Mouse (Mus musculus) liver (tissue): ENCODE measurements around the gene Dna2.

ENCODE experiments used
- DNase-seq: peaks from one replicate; pipeline ENCODE4 v3.0.0-alpha.2; 2020; ENCODE audit warnings: mixed read lengths

Gene Dna2

GRCm38 (mm10) chr10:62984072-62984471 lies 37.2 kb downstream of the Dna2 start:
- DNase-seq: no peak

GRCm38 (mm10) chr10:62984495-62984894 lies 37.7 kb downstream of the Dna2 start:
- no peak for DNase-seq

GRCm38 (mm10) chr10:62987341-62987740 lies 40.5 kb downstream of the Dna2 start:
- peak; percentile 64 for DNase-seq

GRCm38 (mm10) chr10:62990636-62991035 lies 43.8 kb downstream of the Dna2 start:
- DNase-seq: no peak

GRCm38 (mm10) chr10:62993991-62994390 lies 47.2 kb downstream of the Dna2 start:
- no peak for DNase-seq

GRCm38 (mm10) chr10:63000584-63000983 lies 53.8 kb downstream of the Dna2 start:
- peak; percentile 69 for DNase-seq

- no peak for DNase-seq
These were observed 56.4 kb downstream of the Dna2 start for GRCm38 (mm10) chr10:63003252-63003651.

GRCm38 (mm10) chr10:63004556-63004955 lies 57.7 kb downstream of the Dna2 start:
- DNase-seq: no peak

- no peak for DNase-seq
These were observed 61.4 kb downstream of the Dna2 start for GRCm38 (mm10) chr10:63008193-63008592.

- no peak for DNase-seq
These were observed 63.4 kb downstream of the Dna2 start for GRCm38 (mm10) chr10:63010268-63010667.

GRCm38 (mm10) chr10:63011556-63011955 lies 64.7 kb downstream of the Dna2 start:
- DNase-seq: no peak

GRCm38 (mm10) chr10:63013476-63013875 lies 66.7 kb downstream of the Dna2 start:
- DNase-seq: no peak

GRCm38 (mm10) chr10:63014168-63014567 lies 67.3 kb downstream of the Dna2 start:
- no peak for DNase-seq

GRCm38 (mm10) chr10:63019304-63019703 lies 72.5 kb downstream of the Dna2 start:
- no peak for DNase-seq

- no peak for DNase-seq
These were observed 74.9 kb downstream of the Dna2 start for GRCm38 (mm10) chr10:63021702-63022101.

- peak; percentile 16 for DNase-seq
These were observed 75.8 kb downstream of the Dna2 start for GRCm38 (mm10) chr10:63022541-63023120.

- peak; percentile 64 for DNase-seq
These were observed 76.4 kb downstream of the Dna2 start for GRCm38 (mm10) chr10:63023121-63023748.
